Mouse (Mus musculus) kidney, adult 10 weeks (tissue): ENCODE measurements around the gene Vmn2r39. TPM values are rescaled to one million over a fixed set of nuclear protein-coding genes. Genes with fewer than 3 reads are reported as not detected.

Experiments used
- polyA plus RNA-seq: library from polyadenylated mRNA; stranded (reverse); fragments of 350-450 nt; fragmentation: Illumina TruSeq; extraction: RNeasy Lipid Tissue Mini Kit (QIAGEN cat#74804); gene quantifications from one replicate; pipeline ENCODE4 v1.2.3, GENCODE M21; 2014; ENCODE audit warnings: low read depth, low replicate concordance

Gene Vmn2r39
- not detected for polyA plus RNA-seq

DNA sequence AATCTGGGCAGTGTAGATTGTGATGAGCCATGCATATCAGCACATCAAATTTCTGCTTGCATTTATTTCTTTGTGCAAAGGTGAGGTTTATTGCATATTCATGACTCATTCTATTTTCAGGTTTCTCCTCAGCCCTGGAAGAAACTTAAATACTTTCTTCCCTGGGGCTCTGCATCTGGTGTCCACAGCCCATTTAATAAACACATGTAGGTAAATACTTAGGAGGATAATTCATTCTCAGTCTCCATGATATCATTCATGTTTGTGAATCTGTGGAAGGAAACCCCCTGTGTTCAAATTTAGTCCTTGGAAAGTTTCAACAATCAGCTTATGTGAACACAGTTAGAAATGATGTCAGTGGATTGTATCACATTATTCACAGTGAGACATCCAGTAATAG, at the start of gene Vmn2r39:
Gene Vmn2r39 (minus strand): TSS at position 101 of the 400 bp plus-strand sequence.

Other genes with a start within 250 kb of the Vmn2r39 start
- gene Vmn2r40, start 99.4 kb downstream of the Vmn2r39 start, polyA plus RNA-seq: not detected
- gene Vmn2r38, start 67.1 kb upstream of the Vmn2r39 start, polyA plus RNA-seq: not detected
- gene Vmn2r37, start 192.9 kb upstream of the Vmn2r39 start, polyA plus RNA-seq: not detected